Mouse (Mus musculus): ENCODE measurements around the gene Crygn. TPM values are rescaled to one million over a fixed set of nuclear protein-coding genes. Genes with fewer than 3 reads are reported as not detected.

Crygn gene
- polyA plus RNA-seq, 1 experiment from 2014 or later: 0.77 TPM

DNA sequence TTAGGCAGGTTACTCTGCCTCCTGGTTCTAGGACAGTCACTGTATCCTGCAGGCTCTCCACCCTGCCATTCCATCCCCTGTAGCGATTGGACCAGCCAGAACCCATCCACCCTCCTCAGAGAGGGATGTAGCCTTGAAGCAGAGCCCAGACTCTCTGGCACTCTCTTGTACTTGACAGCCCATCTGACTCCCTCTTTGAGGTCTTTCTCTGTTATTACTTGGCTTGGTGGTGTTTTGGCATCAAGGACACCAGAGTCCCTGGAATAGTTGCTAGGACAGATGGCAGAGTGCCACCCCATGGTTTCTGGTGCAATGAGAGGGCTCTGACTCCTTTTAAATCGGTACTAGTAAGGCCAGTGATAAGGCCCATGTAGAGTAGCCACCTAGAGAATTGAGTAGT is 44.6 kb downstream of the Crygn start:
- Histone ChIP-seq H3K36me3 (ENCODE audit: control insufficient read depth, insufficient read depth, low read length) (peaks cover 31% of the 10 kb centered on the region), H3K9ac (ENCODE audit: low read length) (no peak overlapping the region), H3K9me3 (ENCODE audit: control insufficient read depth, low read length) (peaks cover 6% of the 10 kb centered on the region; the same call in 1 of the 2 replicates), H3K27me3 (ENCODE audit: control insufficient read depth, insufficient read depth, low read length) (no peaks in the 10 kb centered on the region), H3K4me1 (ENCODE audit: control insufficient read depth, insufficient read depth, low read length) (no peaks in the 10 kb centered on the region), H3K27ac (replicated peaks; ENCODE audit: low read depth, low read length) (no peak overlapping the region), H3K4me3 (ENCODE audit: low read depth, low read length) (no peak overlapping the region), H3K4me2 (ENCODE audit: low read depth, severe bottlenecking) (no peak overlapping the region)
- no peak for DNase-seq (ENCODE audit: low spot score)
- no peak for ATAC-seq (ENCODE audit: insufficient number of reproducible peaks, low FRiP score, low TSS enrichment, low read depth)
- 82% methylated on average over 2 of the region's 2 CpGs for WGBS

DNA sequence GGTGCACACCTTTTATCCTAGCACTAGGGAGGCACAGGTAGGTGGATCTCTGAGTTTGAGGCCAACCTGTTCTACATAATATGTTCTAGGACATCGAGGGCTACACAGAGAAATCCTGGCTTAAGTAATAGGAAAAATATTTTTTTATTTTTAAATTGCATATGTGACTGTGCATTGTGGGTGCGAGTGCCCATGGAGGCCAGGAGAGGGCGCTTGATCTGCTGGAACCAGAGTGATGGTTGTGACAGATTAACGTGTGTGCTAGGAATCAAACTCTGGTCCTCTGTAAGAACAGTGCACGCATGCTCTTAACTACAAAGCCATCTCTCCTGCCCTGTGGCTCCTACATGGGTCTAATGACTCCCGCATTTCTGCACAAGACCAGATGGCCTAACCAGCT is 46.2 kb downstream of the Crygn start:
- Histone ChIP-seq H3K36me3 (ENCODE audit: control insufficient read depth, insufficient read depth, low read length) (peaks cover 35% of the 10 kb centered on the region), H3K27me3 (ENCODE audit: control insufficient read depth, insufficient read depth, low read length) (no peaks in the 10 kb centered on the region), H3K4me2 (ENCODE audit: low read depth, severe bottlenecking) (no peak overlapping the region), H3K9ac (ENCODE audit: low read length) (no peak overlapping the region), H3K9me3 (ENCODE audit: control insufficient read depth, low read length) (peaks cover 6% of the 10 kb centered on the region; the same call in 1 of the 2 replicates), H3K27ac (replicated peaks; ENCODE audit: low read depth, low read length) (no peak overlapping the region), H3K4me1 (ENCODE audit: control insufficient read depth, insufficient read depth, low read length) (no peaks in the 10 kb centered on the region), H3K4me3 (ENCODE audit: low read depth, low read length) (no peak overlapping the region)
- no peak for DNase-seq (ENCODE audit: low spot score)
- WGBS: 91% methylated on average over 6 of the region's 6 CpGs
- ATAC-seq (ENCODE audit: insufficient number of reproducible peaks, low FRiP score, low TSS enrichment, low read depth): no peak

DNA sequence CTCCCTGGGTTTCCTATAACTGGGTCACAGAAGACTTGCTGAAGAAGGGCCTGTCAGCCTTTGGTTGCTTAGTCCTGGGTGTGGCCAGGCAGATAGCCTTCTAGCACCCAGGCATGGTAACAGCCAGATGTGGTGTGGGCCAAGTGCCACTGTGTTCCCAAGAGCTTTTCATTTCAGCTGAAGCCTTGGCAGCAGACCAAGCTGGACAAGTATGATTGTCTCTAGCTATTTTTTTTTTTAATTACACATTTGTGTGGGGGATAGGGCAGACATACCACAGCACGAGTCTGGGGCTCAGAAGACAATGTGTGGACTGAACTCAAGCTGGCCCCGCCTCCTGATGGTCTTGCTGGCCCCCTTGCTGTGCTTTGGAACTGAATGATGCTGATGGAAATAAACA is 47.8 kb downstream of the Crygn start:
- H3K4me1 ChIP-seq (ENCODE audit: control insufficient read depth, insufficient read depth, low read length): no peaks in the 10 kb centered on the region
- no peak overlapping the region for H3K4me3 ChIP-seq (ENCODE audit: low read depth, low read length)
- ATAC-seq (ENCODE audit: insufficient number of reproducible peaks, low FRiP score, low TSS enrichment, low read depth) (no peak), DNase-seq (ENCODE audit: low spot score) (no peak)
- no peak overlapping the region for H3K27ac ChIP-seq (replicated peaks; ENCODE audit: low read depth, low read length)
- peaks cover 6% of the 10 kb centered on the region; the same call in 1 of the 2 replicates for H3K9me3 ChIP-seq (ENCODE audit: control insufficient read depth, low read length)
- no peak overlapping the region for H3K9ac ChIP-seq (ENCODE audit: low read length)
- 77% methylated on average over 2 of the region's 2 CpGs for WGBS
- peaks cover 35% of the 10 kb centered on the region for H3K36me3 ChIP-seq (ENCODE audit: control insufficient read depth, insufficient read depth, low read length)
- no peak overlapping the region for H3K4me2 ChIP-seq (ENCODE audit: low read depth, severe bottlenecking)
- H3K27me3 ChIP-seq (ENCODE audit: control insufficient read depth, insufficient read depth, low read length): no peaks in the 10 kb centered on the region

DNA sequence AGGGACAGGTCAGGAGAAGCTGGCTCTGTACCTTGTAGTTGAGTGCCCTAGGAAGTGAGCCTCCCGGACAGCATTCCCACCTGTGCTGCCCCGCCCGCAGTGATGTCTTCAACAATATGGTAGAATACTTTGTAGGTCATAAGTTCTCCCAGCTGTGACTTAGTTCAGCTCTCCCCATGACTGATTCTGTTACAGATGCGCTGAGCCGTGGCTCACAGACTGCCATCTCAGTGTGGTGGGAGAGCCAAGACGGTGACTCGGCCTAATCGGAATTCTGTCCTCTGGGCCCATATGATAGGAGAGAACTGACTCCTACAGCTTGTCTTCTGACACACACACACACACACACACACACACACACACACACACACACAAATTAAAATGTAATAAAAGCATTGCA is 53.2 kb downstream of the Crygn start:
- H3K27me3 ChIP-seq (ENCODE audit: control insufficient read depth, insufficient read depth, low read length): no peaks in the 10 kb centered on the region
- 98% methylated on average over 8 of the region's 8 CpGs for WGBS

DNA sequence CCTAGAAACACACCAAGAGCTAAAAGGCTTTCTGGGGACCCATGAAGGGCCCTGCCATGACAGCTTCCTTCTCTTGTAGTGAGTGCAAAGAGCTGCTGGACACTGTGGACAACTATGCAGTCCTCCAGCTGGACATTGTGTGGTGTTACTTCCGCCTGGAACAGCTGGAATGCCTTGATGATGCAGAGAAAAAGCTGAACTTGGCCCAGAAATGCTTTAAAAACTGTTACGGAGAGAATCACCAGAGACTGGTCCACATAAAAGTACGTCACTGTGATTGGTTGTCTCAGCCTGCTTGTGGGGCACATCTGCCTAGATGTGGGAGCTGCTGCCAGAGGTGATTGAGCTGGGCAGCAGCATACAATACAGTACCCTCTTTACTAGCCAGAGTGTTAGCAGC is 56.5 kb downstream of the Crygn start:
- ATAC-seq (ENCODE audit: insufficient number of reproducible peaks, low FRiP score, low TSS enrichment, low read depth) (no peak), DNase-seq (ENCODE audit: low spot score) (no peak)
- Histone ChIP-seq H3K27me3 (ENCODE audit: control insufficient read depth, insufficient read depth, low read length) (no peaks in the 10 kb centered on the region), H3K9ac (ENCODE audit: low read length) (no peak overlapping the region), H3K36me3 (ENCODE audit: control insufficient read depth, insufficient read depth, low read length) (peaks cover 17% of the 10 kb centered on the region), H3K4me1 (ENCODE audit: control insufficient read depth, insufficient read depth, low read length) (no peaks in the 10 kb centered on the region), H3K27ac (replicated peaks; ENCODE audit: low read depth, low read length) (no peak overlapping the region), H3K9me3 (ENCODE audit: control insufficient read depth, low read length) (no peaks in the 10 kb centered on the region), H3K4me3 (ENCODE audit: low read depth, low read length) (no peak overlapping the region), H3K4me2 (ENCODE audit: low read depth, severe bottlenecking) (no peak overlapping the region)
- 85% methylated on average over 3 of the region's 3 CpGs for WGBS

More for the DNA sequence above, 53.2 kb downstream of the Crygn start:
- no peak overlapping the region for H3K4me3 ChIP-seq (ENCODE audit: low read depth, low read length)
- no peaks in the 10 kb centered on the region for H3K9me3 ChIP-seq (ENCODE audit: control insufficient read depth, low read length)
- H3K36me3 ChIP-seq (ENCODE audit: control insufficient read depth, insufficient read depth, low read length): peaks cover 21% of the 10 kb centered on the region
- no peaks in the 10 kb centered on the region for H3K4me1 ChIP-seq (ENCODE audit: control insufficient read depth, insufficient read depth, low read length)
- DNase-seq (ENCODE audit: low spot score) (no peak), ATAC-seq (ENCODE audit: insufficient number of reproducible peaks, low FRiP score, low TSS enrichment, low read depth) (no peak)
- H3K9ac ChIP-seq (ENCODE audit: low read length): no peak overlapping the region
- no peak overlapping the region for H3K27ac ChIP-seq (replicated peaks; ENCODE audit: low read depth, low read length)
- no peak overlapping the region for H3K4me2 ChIP-seq (ENCODE audit: low read depth, severe bottlenecking)

Other genes with a start within 250 kb of the Crygn start
- 0.04 TPM in 1 of 2 replicates, not detected in the other for gene Gbx1, start 230.8 kb downstream of the Crygn start, polyA plus RNA-seq (2014; fragmentation: Nextera tagmentation; extraction: Ambion mirVana)
- 0.40 and 0.81 TPM in 2 replicates for gene Asb10, start 217.0 kb downstream of the Crygn start, polyA plus RNA-seq (2014; fragmentation: Nextera tagmentation; extraction: Ambion mirVana)
- not detected in 2 replicates for gene 4931409K22Rik, start 201.2 kb downstream of the Crygn start, polyA plus RNA-seq (2014; fragmentation: Nextera tagmentation; extraction: Ambion mirVana)
- gene Abcf2, start 180.5 kb downstream of the Crygn start, polyA plus RNA-seq (2014; fragmentation: Nextera tagmentation; extraction: Ambion mirVana): 149 and 155 TPM in 2 replicates
- 8.1 and 9.0 TPM in 2 replicates for gene Chpf2, start 171.3 kb downstream of the Crygn start, polyA plus RNA-seq (2014; fragmentation: Nextera tagmentation; extraction: Ambion mirVana)
- 44.2 and 44.7 TPM in 2 replicates for gene Smarcd3, start 133.6 kb downstream of the Crygn start, polyA plus RNA-seq (2014; fragmentation: Nextera tagmentation; extraction: Ambion mirVana)
- 31.8 and 32.2 TPM in 2 replicates for gene Nub1, start 72.5 kb downstream of the Crygn start, polyA plus RNA-seq (2014; fragmentation: Nextera tagmentation; extraction: Ambion mirVana)
- gene Wdr86, start 27.3 kb downstream of the Crygn start, polyA plus RNA-seq (2014; fragmentation: Nextera tagmentation; extraction: Ambion mirVana): 39.3 and 40.7 TPM in 2 replicates
- gene Rheb, start 84.6 kb upstream of the Crygn start, polyA plus RNA-seq (2014; fragmentation: Nextera tagmentation; extraction: Ambion mirVana): 189 and 200 TPM in 2 replicates